Mouse (Mus musculus) intestine, postnatal 0 days (tissue): Measurements from ENCODE around the gene Def6. TPM values are rescaled to one million over a fixed set of nuclear protein-coding genes. Genes with fewer than 3 reads are reported as not detected.

Source experiments
- ATAC-seq: fragments of 200-750 bp; cut with Nextera tagmentation; 2 replicates; pipeline ENCODE4 v1.8.0; 2017; ENCODE audit warnings: mild to moderate bottlenecking, moderate TSS enrichment, moderate library complexity
- H3K27ac ChIP-seq: fragments of 300-500 bp; sonication (generic); 2 replicates; pipeline ENCODE4 v1.5.1; 2014; ENCODE audit warnings: mild to moderate bottlenecking, low read depth, low read length, moderate library complexity
- H3K27me3 ChIP-seq: fragments of 300-500 bp; sonication (generic); replicated peaks from 2 replicates; pipeline ENCODE4 v1.6.1; 2014; ENCODE audit warnings: low read length, mixed read lengths; ENCODE audit not compliant: control insufficient read depth, insufficient read depth
- H3K36me3 ChIP-seq: fragments of 300-500 bp; sonication (generic); 2 replicates; pipeline ENCODE4 v1.6.1; 2014; ENCODE audit warnings: mild to moderate bottlenecking, moderate library complexity; ENCODE audit not compliant: control insufficient read depth, insufficient read depth
- H3K4me1 ChIP-seq: fragments of 300-500 bp; sonication (generic); replicated peaks from 2 replicates; pipeline ENCODE4 v1.6.1; 2014; ENCODE audit warnings: antibody characterized with exemption, low read length, mixed read lengths; ENCODE audit not compliant: control insufficient read depth, insufficient read depth
- H3K4me2 ChIP-seq: fragments of 300-500 bp; sonication (generic); replicated peaks from 2 replicates; pipeline ENCODE4 v1.6.1; 2014; ENCODE audit warnings: low read depth, mild to moderate bottlenecking, moderate library complexity
- H3K4me3 ChIP-seq: fragments of 300-500 bp; sonication (generic); 2 replicates; pipeline ENCODE4 v1.5.1; 2014; ENCODE audit warnings: low read depth, low read length
- H3K9ac ChIP-seq: fragments of 300-500 bp; sonication (generic); 2 replicates; pipeline ENCODE4 v1.6.1; 2014; ENCODE audit warnings: mild to moderate bottlenecking, low read depth, low read length
- H3K9me3 ChIP-seq: fragments of 300-500 bp; sonication (generic); 2 replicates; pipeline ENCODE4 v1.6.1; 2016; ENCODE audit warnings: mixed run types; ENCODE audit not compliant: control insufficient read depth
- CTCF ChIP-seq: sonication (generic); IDR thresholded peaks from 2 replicates; pipeline ENCODE4 v1.5.1; 2016; ENCODE audit warnings: low read depth, mild to moderate bottlenecking, control low read depth, antibody characterized with exemption, moderate library complexity
- WGBS: fragments of 180-500 bp; shearing (Covaris S2); extraction: QIAGEN DNeasy Blood & Tissue Kit; methylation state at CpG from one replicate; pipeline ENCODE4 v1.1.7; 2014; 5-methylcytosine and 5-hydroxymethylcytosine counted together
- polyA plus RNA-seq: library from polyadenylated mRNA; unstranded; fragments of >200 nt; fragmentation: Nextera tagmentation; extraction: Ambion mirVana; gene quantifications from 2 replicates; pipeline ENCODE4 v1.2.1, GENCODE M21; 2015

The Def6 gene
- 1.7 TPM in 2 replicates for polyA plus RNA-seq

DNA sequence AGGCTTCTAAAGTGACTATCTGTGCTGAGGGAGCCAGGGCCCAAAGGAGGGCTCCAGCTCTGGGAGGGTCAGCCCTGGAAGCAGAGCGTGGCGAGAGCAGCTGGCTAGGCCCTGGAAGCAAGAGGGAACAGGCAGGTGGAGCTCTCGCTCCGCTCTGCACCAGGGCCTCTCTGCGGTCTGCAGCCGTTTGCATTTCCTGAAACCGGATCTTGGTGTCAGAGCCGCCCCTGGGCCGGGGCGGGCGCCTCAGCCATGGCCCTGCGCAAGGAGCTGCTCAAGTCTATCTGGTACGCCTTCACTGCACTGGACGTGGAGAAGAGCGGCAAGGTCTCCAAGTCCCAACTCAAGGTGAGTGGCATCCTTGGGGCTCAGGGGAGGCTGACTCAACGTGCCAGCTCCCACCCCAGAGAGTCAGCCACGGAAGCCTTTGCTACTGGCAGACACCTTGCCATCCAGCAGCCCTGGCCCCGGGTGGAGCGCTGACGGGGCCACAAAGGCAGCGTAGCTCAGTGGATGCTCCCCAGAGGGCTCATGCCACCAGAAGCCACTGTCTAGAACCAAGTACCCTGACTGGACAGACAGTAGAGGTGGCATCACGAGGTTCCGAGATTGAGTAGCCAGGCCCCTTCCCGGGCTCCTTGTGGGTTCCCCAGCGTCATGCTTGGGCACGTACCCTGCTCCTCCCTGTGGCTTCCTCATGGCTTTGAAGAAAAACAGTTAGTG lies at the start of gene Def6:
Gene Def6, plus strand, starts transcription at position 188 of the 723 bp plus-strand sequence.
- Histone ChIP-seq H3K27ac (no peak within 1 kb of the TSS), H3K27me3 (no peaks in the 10 kb centered on the region), H3K9ac (peak within 1 kb of the TSS; percentile 48; the same call in 1 of the 2 replicates), H3K4me3 (peak within 1 kb of the TSS; percentile 26), H3K4me2 (peak within 1 kb of the TSS; percentile 61), H3K9me3 (no peaks in the 10 kb centered on the region), H3K36me3 (peaks cover 8% of the 10 kb centered on the region), H3K4me1 (no peaks in the 10 kb centered on the region)
- 22% methylated on average over 26 of the region's 26 CpGs for WGBS
- peak; percentile 61; the same call in 1 of the 2 replicates for ATAC-seq
- TF ChIP-seq CTCF: peak; percentile 84

DNA sequence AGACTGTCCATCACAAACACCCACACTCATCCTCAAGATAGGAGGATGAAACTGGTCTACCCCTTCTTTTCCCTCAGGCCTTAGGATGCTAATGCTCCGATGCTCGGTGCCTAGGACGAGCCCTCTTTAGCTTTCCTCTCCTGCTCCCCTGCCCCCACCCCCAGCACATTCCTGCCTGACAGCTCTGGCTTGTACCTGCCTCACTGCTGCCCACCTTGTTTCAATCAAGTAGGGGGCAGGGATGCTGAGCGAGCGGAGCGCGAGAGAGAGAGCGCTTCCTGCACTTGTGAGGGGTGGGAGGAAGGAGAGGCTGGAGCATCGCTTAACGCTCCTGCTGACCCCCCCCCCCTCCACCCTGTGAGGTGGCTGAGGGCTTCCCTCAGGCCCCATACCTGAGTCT lies 47.2 kb upstream of the Def6 start:
- Histone ChIP-seq H3K4me3 (no peak overlapping the region), H3K4me1 (no peaks in the 10 kb centered on the region), H3K9ac (no peak overlapping the region), H3K36me3 (no peaks in the 10 kb centered on the region), H3K4me2 (no peak overlapping the region), H3K27me3 (no peaks in the 10 kb centered on the region), H3K9me3 (no peaks in the 10 kb centered on the region), H3K27ac (no peak overlapping the region)
- 45% methylated on average over 10 of the region's 10 CpGs for WGBS
- no peak for TF ChIP-seq CTCF
- ATAC-seq: no peak

DNA sequence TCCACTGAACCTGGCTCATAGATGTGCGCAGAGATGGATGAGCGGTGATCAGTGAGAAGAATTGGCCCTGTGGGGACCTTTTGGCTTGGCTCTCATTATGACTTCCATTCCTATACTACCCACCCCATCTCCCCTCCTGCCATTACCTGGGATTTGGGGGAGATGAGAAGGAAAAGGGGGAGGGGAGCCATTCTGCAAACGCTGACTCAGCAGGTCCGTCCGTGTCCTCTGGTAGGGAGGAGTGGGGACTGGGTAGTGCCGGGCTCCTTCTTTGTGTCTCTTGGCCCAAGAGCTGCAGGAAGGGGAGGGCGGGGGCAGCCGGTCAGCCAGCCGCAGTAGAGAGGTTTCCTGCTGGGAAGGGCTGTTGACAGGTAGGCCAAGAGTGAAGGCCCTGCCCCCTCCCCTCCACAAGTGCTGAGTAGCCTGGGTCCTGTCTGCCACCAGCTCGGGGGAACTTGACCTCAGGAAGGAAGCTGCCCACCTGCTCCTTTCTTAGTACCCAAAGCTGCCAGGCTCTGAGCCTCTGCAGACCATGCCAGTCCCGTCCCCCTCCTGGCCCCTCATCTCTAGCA lies 46.2 kb upstream of the Def6 start:
- H3K36me3 ChIP-seq: no peaks in the 10 kb centered on the region
- H3K27me3 ChIP-seq: no peaks in the 10 kb centered on the region
- no peak for ATAC-seq
- H3K4me1 ChIP-seq: no peaks in the 10 kb centered on the region
- H3K9ac ChIP-seq: no peak overlapping the region
- 47% methylated on average over 11 of the region's 11 CpGs for WGBS
- TF ChIP-seq CTCF: no peak
- H3K4me2 ChIP-seq: no peak overlapping the region
- H3K9me3 ChIP-seq: no peaks in the 10 kb centered on the region
- H3K4me3 ChIP-seq: no peak overlapping the region
- H3K27ac ChIP-seq: no peak overlapping the region

DNA sequence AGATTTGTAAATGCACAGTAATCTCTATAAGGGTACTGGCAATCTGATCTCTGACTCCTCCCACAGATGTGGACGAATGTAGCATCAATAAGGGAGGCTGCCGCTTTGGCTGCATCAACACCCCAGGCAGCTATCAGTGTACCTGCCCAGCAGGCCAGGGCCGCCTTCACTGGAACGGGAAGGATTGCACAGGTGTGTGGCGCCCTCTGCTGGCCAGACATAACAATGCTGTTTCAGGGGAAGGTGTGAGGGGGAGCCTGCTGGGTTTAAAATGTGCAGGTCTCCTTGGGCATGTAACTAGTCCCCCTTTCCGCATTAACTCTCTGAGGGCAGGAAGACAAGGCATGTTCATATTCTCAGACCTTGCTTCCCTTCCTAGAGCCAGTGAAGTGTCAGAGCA lies 43.9 kb upstream of the Def6 start:
- Histone ChIP-seq H3K4me3 (no peak overlapping the region), H3K27ac (no peak overlapping the region), H3K4me1 (no peaks in the 10 kb centered on the region), H3K27me3 (no peaks in the 10 kb centered on the region), H3K36me3 (no peaks in the 10 kb centered on the region), H3K9ac (no peak overlapping the region), H3K4me2 (no peak overlapping the region), H3K9me3 (no peaks in the 10 kb centered on the region)
- WGBS: 17% methylated on average over 6 of the region's 6 CpGs
- peak; percentile 99 for TF ChIP-seq CTCF
- ATAC-seq: 0 out of 2 replicates have a peak, but pooled peaks have one; percentile 22

DNA sequence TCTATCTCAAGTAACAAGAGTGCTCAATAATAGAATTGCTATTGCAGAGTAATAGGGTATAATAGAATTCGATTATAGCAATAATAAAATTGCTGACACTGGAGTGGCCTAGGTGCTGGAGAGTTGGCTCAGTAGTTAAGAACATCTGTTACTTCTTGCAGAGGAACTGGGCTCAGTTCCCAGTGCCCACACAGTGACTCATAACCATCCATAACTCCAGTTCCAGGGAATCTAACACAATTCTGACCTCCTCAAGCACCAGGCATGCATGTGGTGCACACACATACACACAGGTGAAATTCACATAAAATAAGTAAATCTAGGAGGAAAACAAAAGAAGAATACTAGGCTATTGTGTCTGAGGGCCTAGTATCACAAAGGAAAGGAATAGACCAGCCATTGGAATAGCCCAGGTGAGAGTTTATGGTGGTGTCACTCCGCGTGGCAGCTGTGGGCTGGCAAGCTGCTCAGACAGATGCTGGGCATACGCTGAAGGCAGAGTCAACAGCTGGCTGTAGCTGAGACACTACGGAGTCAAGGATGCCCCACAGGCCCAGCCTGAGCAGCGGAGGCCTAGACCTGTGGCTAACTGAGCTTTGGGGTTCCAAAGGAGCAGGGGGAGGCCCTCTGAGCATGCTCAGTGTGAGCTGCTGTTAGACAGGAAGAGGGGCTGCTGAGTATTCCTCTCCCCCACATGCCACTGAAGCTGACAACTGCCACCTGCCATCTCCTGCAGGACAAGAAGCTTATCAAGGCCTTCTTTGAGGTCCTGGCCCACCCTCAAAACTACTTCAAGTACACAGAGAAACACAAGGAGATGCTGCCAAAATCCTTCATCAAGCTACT lies 36.9 kb upstream of the Def6 start:
- Histone ChIP-seq H3K4me3 (no peak overlapping the region), H3K4me2 (no peak overlapping the region), H3K9me3 (no peaks in the 10 kb centered on the region), H3K9ac (no peak overlapping the region), H3K4me1 (no peaks in the 10 kb centered on the region), H3K27me3 (no peaks in the 10 kb centered on the region), H3K36me3 (no peaks in the 10 kb centered on the region), H3K27ac (no peak overlapping the region)
- no peak for ATAC-seq
- no peak for TF ChIP-seq CTCF
- WGBS: 83% methylated on average over 6 of the region's 6 CpGs

DNA sequence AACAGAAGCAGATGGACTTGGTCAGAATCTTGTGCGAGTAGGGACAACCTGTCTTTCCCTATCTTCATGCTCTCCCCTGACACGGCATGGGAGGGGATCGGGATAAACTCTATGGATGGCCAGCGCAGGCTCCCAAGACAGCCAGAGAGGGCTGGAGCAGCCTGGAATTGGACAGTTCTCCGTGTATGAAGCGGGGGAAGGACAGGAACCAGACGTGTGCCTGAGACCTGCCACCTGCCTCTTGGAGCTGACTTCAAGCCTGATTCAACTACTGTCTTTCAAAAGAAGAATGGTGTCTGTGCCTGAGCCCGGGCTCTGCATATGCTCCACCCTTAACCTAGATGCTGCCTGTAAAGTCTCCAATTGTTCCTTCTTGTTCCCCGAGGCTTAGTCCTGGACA lies 34.9 kb upstream of the Def6 start:
- no peak overlapping the region for H3K4me2 ChIP-seq
- 63% methylated on average over 9 of the region's 9 CpGs for WGBS

More for the DNA sequence above, 34.9 kb upstream of the Def6 start:
- H3K27ac ChIP-seq: no peak overlapping the region
- H3K4me3 ChIP-seq: no peak overlapping the region
- H3K36me3 ChIP-seq: no peaks in the 10 kb centered on the region
- H3K9me3 ChIP-seq: no peaks in the 10 kb centered on the region
- no peak for ATAC-seq
- TF ChIP-seq CTCF: no peak
- no peaks in the 10 kb centered on the region for H3K4me1 ChIP-seq
- no peak overlapping the region for H3K9ac ChIP-seq
- no peaks in the 10 kb centered on the region for H3K27me3 ChIP-seq
